Mouse (Mus musculus) megakaryocyte progenitor cell, adult 5-6 weeks (primary cell): ENCODE data around the gene Bsdc1. TPM values are rescaled to one million over a fixed set of nuclear protein-coding genes. Genes with fewer than 3 reads are reported as not detected.
A peak's percentile ranks its signal among the peaks of the same experiment; 100 is the strongest.

Experiments used
- ATAC-seq: replicated peaks from 2 replicates; pipeline ENCODE4 v1.8.0; 2016; ENCODE audit warnings: mild to moderate bottlenecking, moderate TSS enrichment, inconsistent platforms; ENCODE audit not compliant: poor library complexity
- total RNA-seq, 2 experiments: library from RNA; stranded (forward) in 1 of 2; stranded (reverse) in 1 of 2; fragments of 157-497, 149-512 nt in 1 of 2; fragments of 200-1000 nt in 1 of 2; gene quantifications; 2 replicates each; pipeline versions ENCODE4 v1.2.3 to v1.2.4; 2015 to 2017

The Bsdc1 gene
- total RNA-seq, 2 experiments from 2014 or later = 14.4 to 23.1 TPM

GRCm38 (mm10) chr4:129476047-129476446 is 14.7 kb downstream of the Bsdc1 start:
- ATAC-seq = no peak

DNA sequence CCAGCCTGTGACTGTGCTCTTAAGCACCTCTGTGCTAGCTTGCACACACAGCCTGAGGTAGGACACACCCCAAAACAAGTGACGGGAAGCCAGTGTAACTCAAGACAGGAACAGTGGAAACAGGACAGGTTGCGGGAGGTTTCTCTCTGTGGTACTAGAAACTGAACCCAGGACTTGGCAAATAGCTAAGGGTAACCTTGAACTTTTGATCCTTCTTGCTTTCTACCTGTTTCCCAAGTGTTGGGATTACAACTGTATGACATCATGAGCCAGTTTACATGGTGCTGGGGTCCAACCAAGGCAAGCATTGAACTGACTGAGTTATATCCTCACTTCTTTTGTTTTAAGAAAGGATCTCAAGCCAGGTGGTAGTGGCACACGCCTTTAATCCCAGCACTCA is 18.5 kb downstream of the Bsdc1 start:
- ATAC-seq = no peak

- no peak for ATAC-seq
These were observed 19.7 kb downstream of the Bsdc1 start for GRCm38 (mm10) chr4:129481090-129481489.

DNA sequence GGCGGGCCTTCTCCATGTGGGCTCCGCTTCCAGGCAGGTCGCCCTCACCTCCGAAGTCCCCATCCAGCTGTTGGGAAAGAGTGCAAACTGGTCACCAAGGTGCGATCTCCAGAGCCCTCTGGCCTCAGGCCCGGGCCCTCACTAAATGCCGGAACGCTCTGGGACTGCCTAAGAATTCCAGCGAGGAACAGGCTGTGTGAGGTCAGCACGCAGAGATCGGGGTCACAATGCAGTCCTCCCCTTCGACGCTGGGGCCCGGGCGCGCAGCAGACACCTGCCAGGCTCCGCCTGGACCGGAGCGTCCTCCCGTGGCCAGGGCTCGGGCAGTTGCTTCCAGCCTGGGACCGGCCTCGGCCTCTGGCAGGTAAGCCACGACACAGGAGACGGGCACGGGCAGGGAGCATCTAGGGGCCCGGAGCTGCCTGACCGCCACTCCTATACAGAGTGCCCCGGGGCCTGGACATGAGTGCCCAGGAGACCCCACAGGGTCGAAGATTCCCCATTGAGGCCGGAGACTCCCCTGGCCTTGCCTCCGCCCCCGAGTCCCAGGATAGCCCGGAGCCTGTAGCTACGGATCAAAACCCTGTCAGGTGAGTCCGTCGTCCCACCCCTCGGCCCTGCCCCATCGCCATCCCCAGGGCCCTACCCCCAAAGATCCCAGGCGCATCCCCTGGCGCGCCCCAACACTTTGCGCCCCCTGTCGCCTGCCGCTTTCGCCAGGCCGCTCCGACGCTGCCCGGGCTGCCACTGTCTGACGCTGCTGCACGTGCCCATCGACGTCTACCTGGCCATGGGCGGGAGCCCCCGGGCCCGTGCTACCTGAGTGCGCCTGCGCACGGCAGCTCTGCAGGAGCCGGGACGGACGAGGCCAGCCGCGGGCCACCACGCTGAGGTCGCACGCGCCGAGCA is 29.8 kb downstream of the Bsdc1 start, which contains the start of the genes Tssk3 and Fam229a:
Gene Tssk3 (minus strand): TSS at position 51 of the 909 bp plus-strand sequence.
Gene Fam229a (plus strand): TSS at position 219 of the 909 bp plus-strand sequence.
- no peak; the same call in 1 of the 2 replicates for ATAC-seq

- ATAC-seq = peak; percentile 24
These were observed 33.3 kb downstream of the Bsdc1 start for GRCm38 (mm10) chr4:129494681-129495080.

- ATAC-seq = peak; percentile 54
These were observed 34.5 kb downstream of the Bsdc1 start for GRCm38 (mm10) chr4:129495672-129496562.

DNA sequence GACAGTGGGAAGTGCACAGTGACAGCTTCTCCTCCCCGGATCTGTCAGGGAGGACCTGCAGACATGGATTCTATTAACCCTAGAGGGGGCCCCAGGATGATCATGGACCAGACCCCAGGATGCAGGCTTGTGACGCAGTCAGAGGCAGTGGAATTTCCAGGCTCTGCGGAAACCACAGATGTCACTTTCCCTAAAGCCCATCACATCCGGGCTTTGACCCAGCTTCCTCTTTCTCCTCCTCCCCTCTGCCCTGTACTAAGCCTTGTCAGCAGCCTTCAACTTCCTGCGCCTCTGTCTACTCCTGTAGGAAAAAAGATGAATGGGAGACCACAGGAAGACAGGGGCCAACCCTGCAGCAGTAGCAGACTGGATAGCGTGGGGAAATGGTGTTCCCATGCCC is 35.2 kb downstream of the Bsdc1 start:
- peak; percentile 56 for ATAC-seq

GRCm38 (mm10) chr4:129498941-129499340 is 37.6 kb downstream of the Bsdc1 start:
- ATAC-seq = no peak

DNA sequence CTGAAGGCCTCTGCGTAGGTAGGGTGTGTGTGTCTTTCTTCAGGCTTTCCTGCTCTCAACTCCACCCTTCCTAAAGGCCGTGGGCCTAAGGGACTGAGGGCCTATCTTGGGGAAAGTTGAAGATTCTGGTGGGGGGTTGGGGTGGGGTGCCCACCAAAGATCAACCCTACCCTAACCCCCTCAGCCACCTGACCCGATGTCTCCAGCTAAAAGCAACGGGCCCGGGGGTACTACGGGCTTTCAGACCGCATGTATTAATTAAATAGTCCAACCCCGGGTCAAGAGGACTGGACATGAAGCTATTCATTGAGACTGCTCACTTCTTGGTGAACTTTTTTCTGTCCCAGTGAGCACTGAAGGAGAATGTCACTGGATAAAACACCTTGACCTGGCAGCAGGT is 38.6 kb downstream of the Bsdc1 start:
- no peak for ATAC-seq

- peak; percentile 68 for ATAC-seq
These were observed 39.5 kb downstream of the Bsdc1 start for GRCm38 (mm10) chr4:129500607-129501566.

DNA sequence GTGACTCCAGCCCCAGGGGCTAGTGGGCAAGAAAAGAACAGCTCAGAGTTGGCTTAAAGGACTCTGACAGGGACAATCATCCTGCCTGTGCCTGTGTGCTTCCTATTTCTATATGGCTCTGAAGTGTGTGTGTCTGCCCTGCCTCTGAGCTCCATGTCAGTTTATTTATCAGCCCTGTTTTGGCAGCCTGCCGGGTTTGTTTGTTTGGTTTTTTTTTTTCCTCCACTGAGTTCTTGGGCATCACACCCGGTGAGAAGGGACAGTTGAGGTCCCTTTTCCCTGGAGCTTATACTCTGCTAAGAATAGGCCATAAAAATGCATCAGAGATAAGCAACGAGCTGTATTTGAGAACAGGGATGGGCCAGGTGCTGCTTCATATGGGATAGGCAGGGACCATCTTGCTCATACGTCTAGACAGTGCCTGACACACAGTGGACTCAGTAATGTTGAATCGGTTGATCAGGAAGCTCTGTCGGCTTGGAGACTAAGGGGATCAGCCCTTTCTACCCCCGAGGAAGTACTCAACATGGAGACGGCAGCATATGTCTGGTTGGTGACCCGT is 41.0 kb downstream of the Bsdc1 start:
- no peak for ATAC-seq

DNA sequence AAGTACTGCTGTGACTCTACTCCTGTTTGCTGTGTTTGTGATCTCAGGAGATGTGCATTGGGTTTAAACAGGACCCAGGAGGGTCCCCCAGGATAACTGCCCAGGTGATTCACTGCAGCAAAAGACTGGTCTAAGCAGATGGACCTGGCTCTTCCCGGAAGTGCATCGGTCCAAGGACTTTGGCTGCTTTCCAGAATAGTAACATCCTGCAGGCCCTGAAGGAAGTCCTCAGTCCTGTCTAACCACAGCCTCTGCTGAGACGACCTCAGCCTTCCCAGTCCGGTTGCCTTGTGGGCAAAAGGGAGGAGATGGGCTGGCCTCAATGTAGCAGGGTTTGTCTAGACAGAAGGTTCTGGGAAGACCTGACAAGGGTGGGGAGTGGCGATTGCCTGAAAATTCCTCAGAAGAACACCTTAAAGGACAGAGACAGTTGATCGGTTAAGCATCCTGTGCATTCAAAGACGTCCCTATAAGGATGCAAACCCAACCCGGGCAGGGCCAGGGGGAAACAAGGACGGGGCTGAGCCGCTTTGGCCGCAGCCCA is 41.6 kb downstream of the Bsdc1 start:
- ATAC-seq = no peak

- ATAC-seq = no peak
These were observed 44.1 kb downstream of the Bsdc1 start for GRCm38 (mm10) chr4:129505511-129505910.

GRCm38 (mm10) chr4:129507434-129508236 is 46.3 kb downstream of the Bsdc1 start:
- peak; percentile 40 for ATAC-seq

DNA sequence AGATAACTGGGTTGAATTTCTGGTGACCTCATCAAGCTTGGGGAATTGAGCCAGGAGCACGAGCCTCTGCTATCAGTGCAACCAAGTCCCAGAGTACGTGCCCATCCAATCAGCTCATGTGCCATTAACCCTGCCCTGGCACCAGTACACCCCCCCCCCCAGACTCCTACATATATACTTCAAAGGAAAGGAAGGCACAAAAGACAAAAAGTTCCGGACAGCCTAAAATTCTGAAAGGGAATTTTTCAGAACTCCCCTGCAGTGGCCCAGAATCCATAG is 46.8 kb downstream of the Bsdc1 start:
- 0 out of 2 replicates have a peak, but pooled peaks have one; percentile 26 for ATAC-seq

DNA sequence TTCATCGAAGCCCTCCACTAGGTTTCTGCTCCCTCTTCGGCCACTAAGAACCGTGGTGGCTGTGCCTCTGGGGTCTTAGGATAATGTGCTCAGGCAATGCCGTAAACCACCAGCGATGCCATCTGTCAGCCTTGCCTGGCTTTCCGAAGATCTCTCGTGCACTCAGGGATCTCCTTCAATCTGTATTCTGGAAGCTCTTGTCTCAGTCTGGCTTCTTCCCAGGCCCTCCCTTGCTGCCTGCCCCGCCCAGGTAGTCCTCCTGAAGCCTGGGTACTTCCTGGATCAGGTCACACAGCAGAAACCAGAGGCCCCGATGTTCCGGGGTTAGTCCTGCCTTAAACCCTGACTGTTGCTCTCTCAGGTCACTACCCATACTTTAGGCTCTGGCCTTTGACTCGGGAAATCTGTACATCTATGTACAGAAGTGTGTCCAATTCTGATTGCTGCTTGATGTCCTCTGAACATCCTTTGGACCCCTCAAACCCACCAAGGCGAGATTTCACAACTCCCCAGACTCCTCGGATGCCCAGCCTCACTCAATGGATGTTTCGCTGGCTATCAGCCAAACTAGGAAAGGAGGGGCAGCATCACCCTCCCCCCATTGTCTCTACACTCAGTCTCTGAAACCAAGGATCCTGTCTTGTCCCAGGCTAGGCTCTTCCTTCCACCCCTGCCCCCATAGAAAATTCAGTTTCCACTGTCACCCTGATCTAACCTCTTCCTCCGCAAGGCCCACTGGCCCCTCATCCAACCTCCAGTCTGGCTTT is 47.6 kb downstream of the Bsdc1 start:
- no peak for ATAC-seq

GRCm38 (mm10) chr4:129509650-129510049 is 48.3 kb downstream of the Bsdc1 start:
- no peak for ATAC-seq

- ATAC-seq = no peak
These were observed 49.5 kb downstream of the Bsdc1 start for GRCm38 (mm10) chr4:129510723-129511412.
